Mouse (Mus musculus) kidney, adult 9 months (tissue): Measurements from ENCODE around the gene Mlxip.

Experiments
- DNase-seq: peaks from one replicate; pipeline ENCODE4 v3.0.0; 2022

The Mlxip gene

GRCm38 (mm10) chr5:123394303-123394956 lies at the start of gene Mlxip:
Gene Mlxip (plus strand): TSS chr5:123394798.
- DNase-seq, result peak; percentile 97

DNA sequence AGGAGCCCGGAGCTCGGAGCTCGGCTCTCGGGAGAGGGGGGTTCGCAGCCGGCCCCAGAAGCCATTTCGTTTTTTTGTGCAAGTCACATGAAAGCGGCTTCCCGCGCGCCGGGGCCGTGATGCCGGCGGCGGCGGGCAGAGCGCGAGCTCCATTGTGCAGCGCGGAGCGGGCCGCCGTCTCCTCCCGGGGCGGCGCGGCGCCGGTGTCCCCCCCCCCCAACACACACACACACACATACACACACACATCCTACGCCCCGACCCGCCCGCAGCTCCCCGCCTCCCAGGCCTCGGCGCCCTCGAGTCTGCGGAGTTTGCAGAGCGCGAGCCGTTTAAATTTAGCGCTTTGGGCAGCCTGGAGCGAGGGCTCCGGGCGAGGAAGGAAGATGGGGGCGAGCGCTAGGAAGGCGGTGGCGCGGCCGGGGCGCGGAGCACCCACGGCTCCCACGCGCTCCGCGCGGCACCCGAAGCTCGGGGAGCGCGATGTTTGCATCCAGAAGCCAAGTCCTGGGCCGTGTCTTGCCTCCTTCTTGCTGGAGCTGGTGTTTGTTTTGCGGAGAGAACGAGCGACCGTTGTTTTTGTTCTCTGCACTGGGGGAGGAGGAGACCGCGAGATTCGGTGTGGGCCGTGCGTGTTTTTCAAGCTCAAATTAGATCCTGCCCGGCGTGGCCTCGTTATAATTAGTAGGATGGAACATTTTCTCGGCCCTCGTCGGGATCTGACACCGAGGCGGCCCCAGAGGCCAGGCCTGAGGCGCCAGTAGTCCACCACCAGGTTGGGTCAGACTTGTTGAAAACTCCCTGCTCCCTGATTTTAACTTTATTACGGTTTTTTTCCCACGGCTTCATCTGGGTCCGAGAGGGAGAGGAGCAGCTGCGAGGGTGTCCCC lies 49.4 kb upstream of the Mlxip start:
- DNase-seq, result peak; percentile 60

DNA sequence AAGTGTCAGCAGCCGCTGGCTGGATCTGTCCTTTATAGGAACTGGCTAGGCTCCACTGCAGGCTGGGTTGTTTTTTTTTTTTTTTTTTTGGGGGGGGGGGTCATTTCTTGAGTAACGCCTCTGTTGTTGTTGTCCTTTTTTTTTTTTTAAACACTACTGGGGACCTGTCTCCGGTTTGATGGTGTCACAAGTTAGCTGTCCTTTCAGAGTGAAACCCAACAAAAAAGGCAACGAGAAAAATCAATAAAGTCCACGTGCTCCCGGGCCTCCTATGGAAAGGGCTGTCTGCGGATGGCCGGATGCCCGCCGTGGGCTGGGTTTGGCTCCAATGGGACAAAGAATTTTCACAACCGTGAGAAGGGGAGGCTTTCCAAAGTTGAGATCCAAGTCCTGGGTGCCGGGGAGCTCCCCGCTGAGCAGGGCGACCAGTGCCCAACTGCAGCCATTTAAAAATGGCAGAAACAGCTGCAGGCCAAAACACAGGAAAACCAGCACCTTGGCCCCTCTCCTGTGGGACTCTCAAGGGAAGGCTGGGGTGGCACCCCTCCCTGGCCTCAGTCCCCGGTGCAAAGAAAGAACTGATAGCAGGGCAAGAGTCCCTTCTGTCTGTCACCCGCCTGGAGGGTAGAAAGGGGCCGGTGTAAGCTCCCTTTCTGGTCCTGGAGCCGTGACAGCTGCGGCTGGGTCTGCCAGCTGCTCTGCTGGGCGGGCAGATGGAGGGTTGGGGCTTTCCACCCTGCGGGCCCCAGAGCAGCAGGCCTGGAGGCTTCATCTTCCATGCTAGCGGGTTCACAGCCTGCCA lies 48.5 kb upstream of the Mlxip start:
- peak; percentile 90 for DNase-seq

DNA sequence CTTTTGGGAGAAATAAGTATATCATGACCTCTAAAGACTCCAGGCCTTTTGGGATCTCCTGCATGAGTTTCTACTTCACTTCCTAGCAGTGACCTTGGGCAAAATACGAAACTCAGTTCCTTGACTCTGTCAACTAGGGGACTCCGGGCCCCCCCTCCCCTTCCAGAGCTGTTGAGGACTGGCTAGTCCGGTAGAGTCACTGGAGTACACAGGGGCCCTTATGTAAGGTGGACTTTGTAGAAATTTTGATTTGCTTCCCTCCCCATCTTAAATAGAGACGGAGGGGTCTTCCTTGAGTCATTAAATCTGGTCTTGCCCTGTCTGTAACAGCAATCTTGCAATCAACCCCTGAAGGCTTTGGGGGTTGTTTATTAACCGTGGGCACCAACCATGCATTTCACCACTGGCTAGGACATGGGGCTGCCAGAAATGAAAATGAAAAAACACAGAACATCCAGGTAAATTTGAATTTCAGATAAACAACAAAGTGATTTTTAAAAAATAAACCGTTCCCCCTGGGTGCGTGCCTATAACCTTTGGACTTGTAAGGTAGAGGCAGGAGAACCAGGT lies 47.8 kb upstream of the Mlxip start:
- peak; percentile 93 for DNase-seq

- peak; percentile 58 for DNase-seq
Observed at GRCm38 (mm10) chr5:123347985-123348384, 46.6 kb upstream of the Mlxip start.

DNA sequence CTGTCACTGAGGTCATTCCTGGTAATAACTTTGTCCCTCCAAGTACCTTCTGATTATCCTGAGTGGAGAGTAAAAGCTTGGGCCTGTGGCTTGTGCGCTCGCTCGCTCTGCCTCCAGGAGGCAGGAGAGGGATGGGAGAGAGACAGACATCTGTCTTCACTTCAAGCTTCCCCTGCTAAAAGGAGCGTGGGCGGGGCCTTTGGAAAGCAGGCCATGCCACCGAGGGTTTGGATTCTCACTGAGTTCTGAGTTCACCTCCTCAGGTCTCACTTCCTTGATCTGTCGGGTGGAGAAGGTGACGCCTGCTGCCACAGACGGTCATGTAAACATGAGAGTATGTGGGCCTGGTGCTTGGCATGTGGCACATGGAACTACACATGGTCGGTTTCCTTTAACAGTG lies 44.2 kb upstream of the Mlxip start:
- peak; percentile 66 for DNase-seq

GRCm38 (mm10) chr5:123355918-123356317 lies 38.7 kb upstream of the Mlxip start:
- peak; percentile 87 for DNase-seq

DNA sequence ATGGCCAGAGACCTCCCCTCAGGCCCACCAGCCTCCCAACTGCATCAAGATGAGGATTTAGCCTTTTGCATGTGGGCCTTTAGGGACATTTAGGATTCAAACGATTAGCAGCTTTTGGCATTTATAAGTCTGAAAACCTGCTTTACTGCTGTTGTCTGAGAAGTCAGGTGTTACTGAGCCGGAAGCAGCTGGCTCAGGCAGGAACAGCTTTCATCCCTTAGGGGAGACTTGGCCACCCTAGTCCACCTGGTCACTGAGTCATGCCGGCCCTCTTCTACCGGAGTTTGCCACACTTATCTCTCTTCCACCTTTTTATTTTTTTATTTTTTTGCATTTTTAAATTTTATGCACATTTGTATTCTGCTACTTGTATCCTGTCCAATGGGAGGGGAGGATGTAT lies 37.3 kb upstream of the Mlxip start:
- DNase-seq, result peak; percentile 45

- peak; percentile 96 for DNase-seq
Observed at GRCm38 (mm10) chr5:123359431-123359830, 35.2 kb upstream of the Mlxip start.

GRCm38 (mm10) chr5:123362911-123363310 lies 31.7 kb upstream of the Mlxip start:
- no peak for DNase-seq

DNA sequence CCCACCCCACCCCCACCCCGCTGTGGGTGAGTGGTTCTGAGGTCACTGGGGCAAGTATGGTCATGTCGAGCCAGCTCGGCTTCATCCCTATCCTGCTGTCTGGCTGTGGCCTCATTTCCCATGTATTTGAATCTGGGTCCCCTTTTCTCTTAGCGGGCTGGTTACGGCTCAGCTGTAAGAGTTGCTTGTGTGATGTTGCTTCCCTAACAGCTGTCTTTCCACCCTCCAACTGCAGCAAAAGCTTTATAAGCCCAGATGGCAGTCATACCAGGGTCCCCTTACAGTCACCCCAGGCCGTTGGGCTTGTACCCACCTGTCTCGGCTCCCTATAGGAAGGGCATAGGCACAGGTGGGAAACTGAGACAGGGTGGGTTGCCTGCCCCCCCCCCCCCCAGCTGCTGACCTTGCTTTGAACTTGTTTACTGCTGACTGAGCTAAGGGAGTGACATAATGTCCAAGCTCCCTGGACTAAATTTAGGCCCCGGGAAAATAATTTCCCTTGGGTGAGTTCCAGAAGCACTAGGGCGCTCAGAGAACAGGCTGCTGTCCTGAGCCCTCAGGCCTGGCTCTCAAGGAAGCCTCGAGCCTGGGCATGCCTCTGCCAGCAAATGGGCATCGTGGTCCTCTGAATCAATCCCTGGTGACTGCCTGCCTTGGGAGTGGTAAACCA lies 30.2 kb upstream of the Mlxip start:
- peak; percentile 91 for DNase-seq

DNA sequence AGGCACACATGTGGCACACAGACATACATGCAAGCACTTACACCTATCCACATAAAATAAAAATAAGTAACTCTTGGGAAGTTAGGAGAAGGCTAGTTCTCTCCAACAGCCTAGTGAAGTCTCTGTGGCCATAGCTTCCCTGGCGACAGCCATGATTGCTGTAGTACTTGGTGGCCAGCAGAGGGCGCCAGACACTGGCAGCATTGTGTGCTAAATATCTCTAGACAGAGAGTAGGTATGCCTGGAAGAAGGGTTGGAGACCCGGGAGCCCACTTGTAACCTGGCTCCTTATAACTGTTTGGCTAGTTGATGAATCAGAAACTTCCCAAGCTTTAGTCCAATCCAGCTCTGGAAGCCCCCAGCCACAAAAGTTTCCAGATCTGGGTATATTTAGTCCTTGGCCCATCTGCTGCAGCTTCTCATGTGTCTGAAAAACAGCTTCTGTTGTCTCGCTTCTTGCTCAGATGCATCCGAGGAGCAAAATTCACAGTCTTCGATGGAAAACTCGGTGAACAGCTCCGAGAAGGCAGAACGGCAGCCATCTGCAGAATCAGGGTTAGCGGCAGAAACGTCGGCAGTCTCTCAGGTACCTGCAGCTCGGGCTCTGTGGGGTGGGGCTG lies 25.6 kb upstream of the Mlxip start:
- DNase-seq, result no peak

GRCm38 (mm10) chr5:123370049-123370448 lies 24.5 kb upstream of the Mlxip start:
- DNase-seq, result peak; percentile 60

DNA sequence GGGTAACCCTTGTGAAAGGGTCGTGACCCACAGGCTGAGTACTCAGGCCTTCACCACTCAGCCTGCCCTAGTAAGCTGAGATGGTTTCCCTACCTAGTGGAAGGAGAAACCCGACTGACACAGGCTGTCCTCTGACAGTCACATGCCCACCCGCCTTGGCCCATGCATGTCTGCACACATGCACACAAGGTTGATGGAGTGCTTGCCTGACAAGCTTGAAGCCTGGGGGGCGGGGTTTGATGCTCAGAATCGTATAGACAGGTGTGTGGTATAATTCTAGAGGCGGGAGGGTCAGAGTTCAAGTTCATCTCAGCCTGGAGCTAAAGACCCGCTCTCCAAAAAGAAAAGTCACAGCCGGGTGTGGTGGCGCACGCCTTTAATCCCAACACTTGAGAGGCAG lies 19.3 kb upstream of the Mlxip start:
- DNase-seq, result no peak

DNA sequence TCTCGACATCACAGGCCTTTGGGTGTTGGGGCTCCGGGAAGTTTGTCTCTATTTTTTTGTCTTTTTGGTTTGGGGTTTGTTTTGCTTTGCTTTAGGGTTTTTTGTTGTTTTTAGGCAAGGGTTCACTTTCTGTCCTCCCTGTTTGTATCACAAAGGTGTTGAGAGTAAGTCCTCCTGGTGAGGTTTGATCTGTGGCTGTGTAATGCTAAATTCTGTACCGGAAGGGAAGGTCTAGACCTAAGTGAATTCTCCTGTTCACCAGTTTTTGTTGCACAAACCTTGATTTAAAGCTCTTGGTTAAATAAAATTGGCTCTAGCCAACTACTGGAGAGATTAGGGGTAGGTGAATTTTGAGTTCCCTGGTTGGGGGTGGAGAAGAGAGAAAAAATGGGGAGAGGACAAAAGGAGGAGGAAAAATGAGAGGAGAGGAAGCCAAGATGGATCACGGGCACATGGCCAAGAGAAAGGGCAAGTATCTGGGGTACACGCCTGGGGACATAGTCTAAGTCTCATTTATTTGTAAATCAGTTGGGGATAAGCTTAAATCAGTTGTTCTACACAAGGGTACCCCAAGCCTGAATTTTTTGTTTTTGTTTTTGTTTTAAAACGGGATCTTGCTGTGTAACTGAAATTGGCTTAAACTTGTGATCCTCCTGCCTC lies 18.7 kb upstream of the Mlxip start:
- no peak for DNase-seq

DNA sequence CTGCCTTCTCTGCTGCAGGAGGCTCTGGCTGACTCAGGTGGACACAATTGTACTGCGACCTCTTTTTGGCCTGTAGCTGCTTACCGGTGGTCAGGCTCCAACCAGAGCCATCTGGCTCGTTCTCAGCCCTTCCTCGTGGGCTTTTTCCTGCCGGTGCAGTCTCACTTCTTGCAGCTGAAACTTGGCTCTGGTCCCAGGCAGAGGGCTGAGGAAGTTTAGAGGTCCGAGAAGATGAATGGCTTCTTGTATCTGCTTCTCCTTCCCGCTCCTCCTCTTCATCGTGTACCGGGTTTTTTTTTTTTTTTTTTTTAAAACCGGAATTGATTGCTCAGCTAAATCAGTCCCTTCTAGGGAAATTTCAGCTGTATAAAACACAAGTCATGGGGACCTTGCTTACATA lies 18.0 kb upstream of the Mlxip start:
- DNase-seq, result peak; percentile 87

DNA sequence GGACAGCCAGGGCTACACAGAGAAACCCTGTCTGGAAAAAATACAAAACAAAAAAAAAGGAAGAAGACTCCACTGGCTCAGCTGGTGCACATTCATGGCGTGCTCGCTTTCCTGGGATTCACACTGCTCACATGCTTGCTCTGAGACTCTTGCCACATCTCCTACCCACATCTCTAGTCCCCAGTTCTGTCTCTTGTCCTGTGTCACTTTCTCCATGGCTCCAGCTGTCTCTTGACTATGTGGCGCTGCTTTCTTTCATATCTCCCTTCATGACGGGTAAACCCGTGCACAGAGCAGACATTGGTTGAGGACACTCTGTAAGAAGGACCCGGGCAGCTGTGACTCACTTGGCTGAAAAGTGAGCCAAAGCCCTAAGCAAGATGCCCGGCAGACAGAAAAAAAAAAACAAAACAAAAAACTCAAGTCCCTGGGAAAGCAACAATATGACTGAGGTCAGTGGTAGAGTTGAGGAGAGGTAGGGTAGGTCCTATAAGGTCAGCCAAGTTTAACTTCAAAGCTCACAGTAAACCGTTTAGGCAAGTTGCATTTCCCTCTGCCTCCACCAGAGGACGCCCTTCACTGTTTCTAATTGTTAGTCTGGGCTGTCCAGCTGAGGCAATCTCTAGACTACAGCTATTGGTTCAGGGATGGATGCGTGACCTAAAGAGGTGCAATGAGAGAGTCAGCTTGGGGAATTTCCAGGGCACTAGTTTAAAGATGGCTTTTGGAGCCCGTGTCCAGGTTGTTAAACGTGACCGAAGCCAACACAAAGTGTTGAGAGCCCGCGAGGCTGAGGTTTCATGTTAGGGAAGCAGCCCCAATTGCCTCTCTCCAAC lies 17.3 kb upstream of the Mlxip start:
- peak; percentile 87 for DNase-seq

- DNase-seq, result no peak
Observed at GRCm38 (mm10) chr5:123378712-123379111, 15.9 kb upstream of the Mlxip start.

GRCm38 (mm10) chr5:123379504-123379931 lies 15.1 kb upstream of the Mlxip start:
- no peak for DNase-seq

DNA sequence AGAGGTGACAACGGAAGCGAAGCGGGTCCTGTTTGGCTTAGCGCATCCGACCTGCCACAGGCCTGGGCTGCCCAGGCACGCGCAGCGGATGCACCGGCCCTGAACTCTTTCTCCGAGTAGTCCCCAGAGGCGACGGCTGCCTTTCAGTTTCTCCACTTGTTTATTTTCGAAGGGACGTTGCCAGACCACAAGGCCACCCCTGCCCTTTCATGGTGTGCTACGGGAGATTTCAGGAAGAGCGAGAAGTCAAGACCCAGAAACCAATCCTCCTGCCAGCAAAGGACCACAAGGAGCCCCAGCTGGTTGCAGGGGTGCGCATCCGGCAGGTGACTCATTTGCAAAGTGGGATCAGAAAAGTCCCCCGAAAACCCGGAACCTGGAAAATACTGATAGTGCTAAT lies 12.6 kb upstream of the Mlxip start:
- peak; percentile 56 for DNase-seq
